ENCODE assay signal across 9 mouse cellular contexts in genomic region chr9:50603998-50604324, GRCm38 (mm10). TPM values are rescaled to one million over a fixed set of nuclear protein-coding genes. Genes with fewer than 3 reads are reported as not detected.
DNase-seq lines count a peak whose midpoint lies in the region; ATAC-seq and TF ChIP-seq lines count a peak whose summit lies in the region.
"Had no signal": no experiment of that assay in that cellular context is flagged by ENCODE, and none has a peak within 500 bp of the region (broad histone marks: within the 10 kb centered on the region; RNA-seq: fewer than 3 reads in every experiment).

No protein-coding gene starts in this region.

- ATAC-seq in heart, embryonic 15.5 days (replicated peaks; ENCODE audit: insufficient number of reproducible peaks, insufficient read depth, low FRiP score, low read depth): peak; percentile 81
- no peak for ATAC-seq in G1E (ENCODE audit: extremely low read depth, insufficient number of reproducible peaks, low FRiP score, poor library complexity, severe bottlenecking)
- ATAC-seq in forebrain, postnatal 0 days: peak; percentile 80

- H3K9ac ChIP-seq in heart, embryonic 15.5 days: peak overlapping the region; percentile 84
- H3K9ac ChIP-seq in forebrain, postnatal 0 days: peak overlapping the region; percentile 88

- WGBS in heart, embryonic 15.5 days: under 1% methylated on average over 24 of the region's 24 CpGs
- 2% methylated on average over 24 of the region's 24 CpGs for WGBS in forebrain, postnatal 0 days
- WGBS in macrophage (ENCODE audit: missing documents): 3% methylated on average over 22 of the region's 24 CpGs

- peaks cover 47% of the 10 kb centered on the region for H3K36me3 ChIP-seq in heart, embryonic 15.5 days
- H3K36me3 ChIP-seq in G1E (replicated peaks) (peaks cover 52% of the 10 kb centered on the region), macrophage (ENCODE audit: inconsistent target) (peaks cover 40% of the 10 kb centered on the region)
- peaks cover 24% of the 10 kb centered on the region for H3K36me3 ChIP-seq in forebrain, postnatal 0 days (ENCODE audit: insufficient read depth)

- H3K27me3 ChIP-seq in heart, embryonic 15.5 days: no peaks in the 10 kb centered on the region
- H3K27me3 ChIP-seq in G1E (ENCODE audit: insufficient read depth, low read length): no peaks in the 10 kb centered on the region
- H3K27me3 ChIP-seq in forebrain, postnatal 0 days (ENCODE audit: insufficient read depth, low read length): no peaks in the 10 kb centered on the region

- peak overlapping the region; percentile 86 for H3K4me3 ChIP-seq in heart, embryonic 15.5 days
- H3K4me3 ChIP-seq in G1E (ENCODE audit: low read depth, low read length) (peak overlapping the region; percentile 97), macrophage (ENCODE audit: inconsistent target) (peak overlapping the region; percentile 98)
- peak overlapping the region; percentile 96 for H3K4me3 ChIP-seq in forebrain, postnatal 0 days (ENCODE audit: low read depth, low read length)

- peaks cover 25% of the 10 kb centered on the region for H3K4me1 ChIP-seq in heart, embryonic 15.5 days (replicated peaks)
- H3K4me1 ChIP-seq in G1E (ENCODE audit: insufficient read depth, low read depth, low read length): peaks cover 34% of the 10 kb centered on the region
- peaks cover 13% of the 10 kb centered on the region for H3K4me1 ChIP-seq in forebrain, postnatal 0 days (ENCODE audit: insufficient read depth)

- TF ChIP-seq CTCF in G1E (IDR thresholded peaks at IDR 0.05; ENCODE audit: low read depth, low read length): no peak
- peak; percentile 51; the same call in 1 of the 2 replicates for TF ChIP-seq CTCF in forebrain, postnatal 0 days (IDR thresholded peaks at IDR 0.05; ENCODE audit: low read depth)

- peaks cover 65% of the 10 kb centered on the region for H3K79me2 ChIP-seq in macrophage (ENCODE audit: inconsistent target)

- peak overlapping the region; percentile 90 for H3K27ac ChIP-seq in heart, embryonic 15.5 days
- H3K27ac ChIP-seq in forebrain, postnatal 0 days (ENCODE audit: low read depth, low read length): peak overlapping the region; percentile 90
- peak overlapping the region; percentile 71 for H3K27ac ChIP-seq in macrophage

- DNase-seq in heart, adult 18-20 months: no peak
- DNase-seq in G1E (ENCODE audit: low spot score): no peak
- DNase-seq in forebrain, postnatal 0 days: no peak
- no peak for DNase-seq in urinary bladder, postnatal 14 days (ENCODE audit: low spot score)
- no peak for DNase-seq in B cell, adult 2 months
- no peak for DNase-seq in frontal cortex, postnatal 10 days (ENCODE audit: low spot score in 2 of 2)

- no peaks in the 10 kb centered on the region for H3K9me3 ChIP-seq in heart, embryonic 15.5 days (replicated peaks)
- H3K9me3 ChIP-seq in G1E (replicated peaks): no peaks in the 10 kb centered on the region
- H3K9me3 ChIP-seq in forebrain, postnatal 0 days (ENCODE audit: low read length): no peaks in the 10 kb centered on the region

- peak overlapping the region; percentile 85 for H3K4me2 ChIP-seq in heart, embryonic 15.5 days
- H3K4me2 ChIP-seq in forebrain, postnatal 0 days (ENCODE audit: low read depth): peak overlapping the region; percentile 88

RNA-seq across cellular contexts. Expression of gene Timm8b, which starts 0.3 kb away (rescaled TPM):
- polyA plus RNA-seq in heart, embryonic 15.5 days (2015; fragmentation: Nextera tagmentation; extraction: Ambion mirVana): 216 and 279 TPM in 2 replicates
- total RNA-seq in heart, adult 18-20 months (2021): 100 to 1,000 TPM; 270 to 292 TPM
- 88.9 and 111 TPM in 2 replicates for total RNA-seq in G1E (2014; fragmentation: Nextera tagmentation)
- total RNA-seq in G1E (2017): 353 and 447 TPM in 2 replicates
- 11.1 and 14.8 TPM in 2 replicates for polyA plus RNA-seq in G1E (2012)
- 234 and 297 TPM in 2 replicates for total RNA-seq in forebrain, postnatal 0 days (2014; rRNA removed)
- polyA plus RNA-seq in forebrain, postnatal 0 days (2015; fragmentation: Nextera tagmentation; extraction: Ambion mirVana): 389 and 523 TPM in 2 replicates
- total RNA-seq in macrophage (2018; cell fraction: chromatin; rRNA removed): 10 to 100 TPM in 10 of 26 experiments, 1 to 10 TPM in 14, not detected in 2; 2.7 to 19.9 (median 7.9) TPM
- total RNA-seq in macrophage (2018; cell fraction: cytosol; rRNA removed): 100 to 1,000 TPM in 19 of 26 experiments, 10 to 100 TPM in 7; 86.0 to 197 (median 118) TPM
- total RNA-seq in macrophage (2018; cell fraction: nucleus; rRNA removed): 10 to 100 TPM in 24 of 26 experiments, 1 to 10 TPM in 2; 3.8 to 54.0 (median 23.9) TPM
- polyA plus RNA-seq in macrophage (2018): 108 to 125 TPM (median 123 TPM) in 3 replicates

RNA-seq across cellular contexts. Expression of gene Sdhd, which starts 0.3 kb away (rescaled TPM):
- 661 and 746 TPM in 2 replicates for polyA plus RNA-seq in heart, embryonic 15.5 days (2015; fragmentation: Nextera tagmentation; extraction: Ambion mirVana)
- total RNA-seq in heart, adult 18-20 months (2021): 100 to 1,000 TPM; 697 to 709 TPM
- 103 and 109 TPM in 2 replicates for total RNA-seq in G1E (2014; fragmentation: Nextera tagmentation)
- total RNA-seq in G1E (2017): 267 and 296 TPM in 2 replicates
- 32.3 and 45.2 TPM in 2 replicates for polyA plus RNA-seq in G1E (2012)
- total RNA-seq in forebrain, postnatal 0 days (2014; rRNA removed): 151 and 168 TPM in 2 replicates
- 279 and 305 TPM in 2 replicates for polyA plus RNA-seq in forebrain, postnatal 0 days (2015; fragmentation: Nextera tagmentation; extraction: Ambion mirVana)
- total RNA-seq in macrophage (2018; cell fraction: chromatin; rRNA removed): 10 to 100 TPM in 16 of 26 experiments, 1 to 10 TPM in 10; 2.5 to 28.4 (median 11.9) TPM
- total RNA-seq in macrophage (2018; cell fraction: cytosol; rRNA removed): 100 to 1,000 TPM; 120 to 179 (median 146) TPM
- 10 to 100 TPM; 19.4 to 75.3 (median 44.1) TPM for total RNA-seq in macrophage (2018; cell fraction: nucleus; rRNA removed)
- 84.1 to 152 TPM (median 148 TPM) in 3 replicates for polyA plus RNA-seq in macrophage (2018)

RNA-seq across cellular contexts. Expression of gene Pih1d2, which starts 13.2 kb away (rescaled TPM):
- 2.1 and 2.6 TPM in 2 replicates for polyA plus RNA-seq in heart, embryonic 15.5 days (2015; fragmentation: Nextera tagmentation; extraction: Ambion mirVana)
- total RNA-seq in heart, adult 18-20 months (2021): under 1 TPM; 0.20 to 0.95 TPM
- total RNA-seq in G1E (2014; fragmentation: Nextera tagmentation) (3.6 and 3.7 TPM in 2 replicates), G1E (2017) (2.5 and 6.5 TPM in 2 replicates)
- polyA plus RNA-seq in G1E (2012) (0.39 and 0.41 TPM in 2 replicates), macrophage (2018) (0.34 to 1.1 TPM (median 0.45 TPM) in 3 replicates)
- 4.0 and 5.2 TPM in 2 replicates for total RNA-seq in forebrain, postnatal 0 days (2014; rRNA removed)
- polyA plus RNA-seq in forebrain, postnatal 0 days (2015; fragmentation: Nextera tagmentation; extraction: Ambion mirVana): 4.6 and 6.6 TPM in 2 replicates
- 1 to 10 TPM in 11 of 26 experiments, under 1 TPM in 5, not detected in 10; 0.48 to 8.8 (median 1.4) TPM for total RNA-seq in macrophage (2018; cell fraction: chromatin; rRNA removed)
- under 1 TPM; 0.17 to 0.96 (median 0.49) TPM for total RNA-seq in macrophage (2018; cell fraction: cytosol; rRNA removed)
- 1 to 10 TPM in 14 of 26 experiments, under 1 TPM in 8, not detected in 4; 0.46 to 3.2 (median 1.3) TPM for total RNA-seq in macrophage (2018; cell fraction: nucleus; rRNA removed)

RNA-seq across cellular contexts. Expression of gene Nkapd1, which starts 13.3 kb away (rescaled TPM):
- 14.5 and 16.4 TPM in 2 replicates for polyA plus RNA-seq in heart, embryonic 15.5 days (2015; fragmentation: Nextera tagmentation; extraction: Ambion mirVana)
- 10 to 100 TPM; 11.6 to 14.2 TPM for total RNA-seq in heart, adult 18-20 months (2021)
- total RNA-seq in G1E (2014; fragmentation: Nextera tagmentation) (45.5 and 49.7 TPM in 2 replicates), G1E (2017) (24.6 and 31.0 TPM in 2 replicates)
- polyA plus RNA-seq in G1E (2012) (8.0 and 9.7 TPM in 2 replicates), macrophage (2018) (17.0 to 40.6 TPM (median 19.3 TPM) in 3 replicates)
- total RNA-seq in forebrain, postnatal 0 days (2014; rRNA removed): 19.0 and 20.5 TPM in 2 replicates
- polyA plus RNA-seq in forebrain, postnatal 0 days (2015; fragmentation: Nextera tagmentation; extraction: Ambion mirVana): 24.3 TPM in 2 replicates
- 10 to 100 TPM; 18.2 to 70.8 (median 47.2) TPM for total RNA-seq in macrophage (2018; cell fraction: chromatin; rRNA removed)
- total RNA-seq in macrophage (2018; cell fraction: cytosol; rRNA removed): 10 to 100 TPM; 16.5 to 28.0 (median 20.7) TPM
- 10 to 100 TPM; 15.8 to 62.4 (median 34.6) TPM for total RNA-seq in macrophage (2018; cell fraction: nucleus; rRNA removed)

RNA-seq across cellular contexts. Expression of gene Tex12, which starts 42.8 kb away (rescaled TPM):
- not detected in 2 replicates for polyA plus RNA-seq in heart, embryonic 15.5 days (2015; fragmentation: Nextera tagmentation; extraction: Ambion mirVana)
- total RNA-seq in heart, adult 18-20 months (2021): not detected
- total RNA-seq in G1E (2014; fragmentation: Nextera tagmentation) (not detected in 2 replicates), G1E (2017) (not detected in 2 replicates)
- polyA plus RNA-seq in G1E (2012) (not detected in 2 replicates), macrophage (2018) (not detected in 3 replicates)
- total RNA-seq in forebrain, postnatal 0 days (2014; rRNA removed): not detected in 2 replicates
- polyA plus RNA-seq in forebrain, postnatal 0 days (2015; fragmentation: Nextera tagmentation; extraction: Ambion mirVana): 0.17 TPM in 1 of 2 replicates, not detected in the other
- 1 to 10 TPM in 1 of 26 experiments, not detected in 25; 2.0 TPM for total RNA-seq in macrophage (2018; cell fraction: chromatin; rRNA removed)
- under 1 TPM in 7 of 26 experiments, not detected in 19; 0.14 to 0.47 (median 0.19) TPM for total RNA-seq in macrophage (2018; cell fraction: cytosol; rRNA removed)
- total RNA-seq in macrophage (2018; cell fraction: nucleus; rRNA removed): under 1 TPM in 1 of 26 experiments, not detected in 25; 0.53 TPM
- total RNA-seq: gastrocnemius, postnatal 14 days had no signal
